Mouse (Mus musculus) gastrocnemius, adult 8-10 months (tissue): ENCODE measurements around the gene Cdk17. TPM values are rescaled to one million over a fixed set of nuclear protein-coding genes. Genes with fewer than 3 reads are reported as not detected.

Source experiments
- DNase-seq, 2 experiments: peaks; one replicate each; pipeline ENCODE4 v3.0.0; 2022; ENCODE audit warnings: low spot score in 2 of 2
- total RNA-seq, 4 experiments: library from RNA; stranded (reverse); gene quantifications; 2 replicates each; pipeline ENCODE4 v1.2.4; 2022

Cdk17 gene
- 1 to 10 TPM; 3.3 to 6.1 (median 4.2) TPM for total RNA-seq

DNA sequence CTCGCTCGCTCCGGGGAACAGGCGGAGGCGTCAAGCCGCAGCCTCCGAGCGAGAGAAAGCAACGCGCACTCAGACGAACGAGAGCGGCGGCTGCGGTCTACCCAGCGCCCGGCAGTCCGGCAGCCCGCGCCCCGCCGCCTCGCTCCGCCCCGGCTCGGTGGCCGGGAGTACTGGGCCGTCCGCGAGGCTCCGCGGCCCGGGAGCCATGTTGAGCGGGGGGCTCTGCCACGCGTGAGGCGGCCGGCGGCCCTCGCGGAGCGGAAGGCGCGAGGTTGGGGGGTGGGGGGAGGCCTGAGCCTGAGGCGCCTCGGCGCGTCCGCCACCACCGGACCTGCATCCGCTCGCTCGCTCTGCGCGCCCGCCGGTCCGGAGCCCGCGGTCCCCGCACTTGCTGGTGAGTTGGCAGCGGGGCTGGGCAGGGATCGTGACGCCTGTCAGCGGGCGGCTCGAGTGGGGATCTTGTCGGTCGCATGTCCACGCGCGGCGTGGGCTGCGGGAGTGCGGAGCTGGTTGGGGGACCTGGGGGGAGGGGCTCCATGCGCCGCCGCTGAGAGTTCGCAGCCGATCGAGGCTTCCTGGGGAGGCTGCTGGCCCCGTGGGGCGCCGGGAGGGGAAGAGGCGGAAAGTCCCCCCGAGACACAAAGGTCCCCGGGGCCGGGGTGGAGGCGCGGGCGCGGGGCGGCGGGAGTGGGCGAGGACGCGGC lies at the start of gene Cdk17:
Gene Cdk17, plus strand, starts transcription at position 69 of the 704 bp plus-strand sequence.
- peak; percentile 30 to 48 for DNase-seq

DNA sequence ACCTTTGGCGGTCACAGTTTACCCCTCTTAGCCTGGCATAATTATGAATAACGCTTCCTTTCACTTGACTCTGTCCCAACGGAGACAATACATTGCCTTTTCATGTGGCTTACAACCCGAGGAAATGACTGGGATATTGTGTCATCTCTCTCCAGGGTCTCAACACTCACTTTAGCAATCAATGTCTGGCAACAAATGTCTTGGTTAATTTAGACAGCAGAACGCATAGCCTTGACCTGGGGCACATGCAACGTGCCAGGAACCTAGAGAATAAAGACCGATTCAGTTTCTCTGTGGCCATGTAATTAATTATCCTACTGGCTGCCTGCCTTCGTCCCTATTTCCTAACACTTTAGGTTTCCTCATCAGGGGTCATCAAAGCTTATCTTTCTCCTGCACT lies 49.3 kb upstream of the Cdk17 start:
- no peak for DNase-seq

DNA sequence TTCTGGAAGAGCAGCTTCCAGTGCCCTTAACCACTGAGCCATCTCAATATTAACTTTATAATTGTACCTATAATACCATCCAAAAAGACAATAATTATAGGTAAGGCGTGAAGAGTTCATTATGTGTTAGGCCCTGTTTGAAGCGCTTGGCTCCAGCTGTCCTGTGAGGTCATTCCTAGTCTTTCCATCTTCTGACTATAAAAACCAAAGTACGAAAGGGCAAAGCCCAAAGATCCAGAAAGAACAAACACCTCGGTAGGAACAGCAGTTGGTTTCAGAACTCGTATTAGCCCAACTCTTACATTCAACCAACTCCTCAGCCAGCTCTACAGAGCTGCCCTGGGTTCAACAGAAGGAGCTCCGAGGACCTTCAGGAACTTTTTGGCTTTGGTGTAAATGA lies 48.7 kb upstream of the Cdk17 start:
- no peak for DNase-seq

DNA sequence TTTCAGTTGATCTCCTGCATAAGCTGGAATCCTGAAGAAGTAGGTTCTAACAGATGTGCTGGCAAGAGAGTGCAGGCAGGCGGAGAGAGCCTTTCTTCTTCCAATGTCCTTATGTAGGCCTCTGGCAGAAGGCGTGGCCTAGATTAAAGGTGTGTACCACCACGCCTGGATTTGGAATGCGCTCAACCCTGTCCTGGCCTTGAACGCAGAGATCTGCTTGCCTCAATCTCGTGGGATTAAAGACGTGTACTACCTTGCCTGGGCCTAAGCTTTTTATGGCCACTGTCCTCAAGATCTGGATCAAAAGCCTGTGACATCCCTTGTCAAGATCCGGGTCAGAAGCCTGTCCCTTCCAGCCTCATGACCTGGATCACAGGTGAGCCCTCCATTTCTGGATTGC lies 46.7 kb upstream of the Cdk17 start:
- no peak for DNase-seq

DNA sequence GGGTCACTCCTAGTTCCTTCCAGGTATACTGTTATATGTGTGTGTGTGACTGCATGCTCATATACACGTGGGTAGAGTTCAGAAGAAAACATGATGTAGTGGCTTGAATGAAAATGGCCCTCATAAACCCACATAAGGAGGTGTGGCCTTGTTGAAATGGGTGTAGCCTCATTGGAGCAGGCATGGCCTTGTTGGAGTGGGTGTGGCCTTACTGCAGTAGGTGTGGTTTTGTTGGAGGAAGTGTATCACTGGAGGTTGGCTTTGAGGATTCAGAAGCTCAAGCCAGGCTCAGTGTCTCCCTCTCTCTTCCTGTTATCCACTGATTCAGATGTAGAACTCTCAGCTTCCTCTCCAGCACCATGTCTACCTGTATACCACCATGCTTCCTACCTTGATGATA lies 45.9 kb upstream of the Cdk17 start:
- DNase-seq: no peak

DNA sequence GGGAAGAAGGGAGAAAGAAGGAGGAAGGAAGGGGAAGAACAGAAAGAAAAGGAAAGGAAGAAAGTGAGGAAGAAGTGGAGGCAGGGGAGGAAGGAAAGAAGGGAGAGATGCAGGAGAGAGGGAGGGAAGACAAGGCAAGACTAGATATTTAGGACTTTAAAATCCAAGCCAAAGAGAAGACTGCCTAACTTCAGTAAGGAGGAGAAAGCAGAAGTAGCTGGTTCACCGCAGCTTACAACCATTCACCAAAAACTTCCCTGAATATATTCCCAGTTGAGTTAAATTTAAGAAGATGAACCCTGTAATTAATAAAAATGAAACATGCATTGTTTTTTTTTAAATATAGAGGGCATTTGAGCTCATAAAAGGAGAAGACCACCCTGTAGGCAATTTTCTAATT lies 44.9 kb upstream of the Cdk17 start:
- no peak for DNase-seq

DNA sequence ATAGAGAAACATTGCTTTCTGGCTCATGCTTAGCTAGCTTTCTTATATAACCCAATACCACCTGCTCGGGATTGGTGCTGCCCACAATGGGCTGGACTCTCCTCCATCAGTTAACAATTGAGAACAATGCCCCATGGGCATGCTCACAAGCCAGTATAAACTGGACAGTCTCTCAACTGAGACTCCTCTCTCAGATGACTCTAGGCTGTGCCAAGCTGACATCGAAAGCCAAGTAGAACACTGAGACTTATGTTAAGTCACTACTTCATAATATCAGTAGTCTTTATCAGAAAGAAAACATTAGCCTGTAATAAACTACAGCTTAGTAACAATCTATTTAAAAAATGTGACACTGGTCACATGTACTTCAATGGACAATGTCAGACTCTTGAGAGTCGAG lies 44.0 kb upstream of the Cdk17 start:
- no peak for DNase-seq

DNA sequence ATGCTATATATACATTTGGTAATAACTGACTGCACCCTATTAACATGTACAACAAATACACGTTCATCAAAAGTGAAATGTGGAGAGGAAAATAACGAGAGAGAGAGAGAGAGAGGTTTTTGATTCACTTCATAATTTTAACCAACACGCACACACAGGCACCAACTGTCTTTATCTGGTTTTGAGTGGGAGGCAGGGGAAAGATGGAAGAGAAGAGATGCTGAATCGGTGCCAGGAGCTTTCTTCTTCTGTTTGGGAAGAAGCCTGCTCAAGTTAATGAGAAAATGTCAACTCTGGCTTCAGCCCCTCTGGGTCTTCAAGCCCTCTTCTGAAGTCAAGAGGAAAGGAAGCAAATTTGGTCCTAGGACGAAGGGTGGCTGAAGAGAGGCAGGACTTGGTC lies 40.9 kb upstream of the Cdk17 start:
- no peak for DNase-seq

DNA sequence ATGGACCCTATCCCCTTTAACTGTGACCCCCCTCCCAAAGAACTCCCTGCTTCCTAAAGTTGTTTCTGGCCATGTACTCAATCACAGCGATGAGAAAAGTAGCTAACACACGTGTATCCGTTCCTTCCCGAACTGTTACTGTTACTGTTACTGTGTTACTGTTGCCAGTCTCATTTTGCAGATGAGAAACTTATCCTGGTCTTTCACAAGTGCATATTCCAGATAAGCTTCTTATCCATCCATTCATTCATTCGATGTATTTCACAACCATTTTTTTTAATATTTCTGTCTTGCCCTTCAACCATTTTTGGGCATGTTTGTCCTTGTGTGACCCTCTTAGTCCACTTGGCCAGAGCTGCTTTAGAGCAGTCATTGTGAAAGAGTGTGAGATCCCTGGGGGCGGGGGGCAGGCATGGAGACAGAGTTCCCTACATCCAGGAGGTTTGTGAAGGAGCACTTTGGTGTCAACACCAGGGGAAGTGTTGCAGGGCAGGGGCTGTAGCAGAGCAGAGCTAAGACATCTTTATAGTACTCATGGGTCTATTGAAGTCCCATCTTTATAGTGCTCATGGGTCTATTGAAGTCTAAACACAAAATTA lies 39.3 kb upstream of the Cdk17 start:
- no peak for DNase-seq

DNA sequence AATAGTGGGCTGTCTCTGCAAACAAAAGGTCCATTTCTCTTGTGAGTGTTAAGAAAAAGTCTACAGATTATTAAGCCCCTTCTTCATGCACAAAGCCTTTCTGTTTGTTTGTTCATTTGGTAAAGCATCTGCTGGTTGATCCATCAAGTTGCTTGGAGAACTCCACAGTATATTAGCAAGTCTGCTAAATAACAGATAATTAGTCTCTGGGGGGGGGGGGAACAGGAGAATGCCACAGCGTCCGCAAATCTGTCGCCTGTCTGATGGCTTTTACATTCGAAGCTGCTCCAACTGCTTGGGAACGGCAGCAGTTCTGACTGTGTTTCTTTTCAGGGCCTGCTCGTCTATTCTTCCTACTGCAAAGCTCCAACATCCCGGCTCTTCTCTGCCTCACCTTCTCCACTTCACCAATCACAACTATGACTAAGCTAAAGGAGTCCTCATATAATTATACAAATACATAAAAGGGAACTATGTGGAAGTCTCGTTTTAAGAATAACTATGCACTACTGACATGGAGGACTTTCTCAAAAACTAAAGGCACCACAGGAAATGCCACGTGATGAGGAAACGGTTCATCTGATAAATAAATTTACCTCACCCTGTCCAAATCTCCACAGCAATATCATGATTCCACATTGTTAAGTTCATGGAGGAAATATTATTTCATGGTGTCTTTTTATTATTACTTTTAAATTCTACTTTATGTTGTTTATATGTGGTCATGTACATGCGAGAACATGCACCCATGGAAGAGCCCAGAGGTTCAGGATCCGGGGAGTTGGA lies 38.1 kb upstream of the Cdk17 start:
- no peak for DNase-seq

DNA sequence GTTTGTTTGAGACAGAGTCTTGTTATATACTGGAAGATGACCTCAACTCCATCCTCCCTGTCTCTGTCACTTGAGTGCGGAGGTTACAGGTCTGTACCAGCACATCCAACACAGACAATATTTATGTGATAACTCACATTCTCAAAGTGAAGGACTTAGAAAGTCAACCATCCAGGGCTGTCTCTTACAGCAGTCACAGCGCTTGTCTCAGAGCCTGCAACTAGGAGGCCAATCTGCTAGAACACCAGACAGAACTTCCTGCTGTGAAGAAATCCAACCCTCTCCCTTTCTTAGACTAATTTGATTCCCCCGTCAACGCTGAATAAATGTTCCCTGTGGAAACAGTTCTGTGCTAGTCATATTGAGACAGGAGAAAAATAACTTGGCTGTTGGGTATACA lies 37.4 kb upstream of the Cdk17 start:
- DNase-seq: no peak

DNA sequence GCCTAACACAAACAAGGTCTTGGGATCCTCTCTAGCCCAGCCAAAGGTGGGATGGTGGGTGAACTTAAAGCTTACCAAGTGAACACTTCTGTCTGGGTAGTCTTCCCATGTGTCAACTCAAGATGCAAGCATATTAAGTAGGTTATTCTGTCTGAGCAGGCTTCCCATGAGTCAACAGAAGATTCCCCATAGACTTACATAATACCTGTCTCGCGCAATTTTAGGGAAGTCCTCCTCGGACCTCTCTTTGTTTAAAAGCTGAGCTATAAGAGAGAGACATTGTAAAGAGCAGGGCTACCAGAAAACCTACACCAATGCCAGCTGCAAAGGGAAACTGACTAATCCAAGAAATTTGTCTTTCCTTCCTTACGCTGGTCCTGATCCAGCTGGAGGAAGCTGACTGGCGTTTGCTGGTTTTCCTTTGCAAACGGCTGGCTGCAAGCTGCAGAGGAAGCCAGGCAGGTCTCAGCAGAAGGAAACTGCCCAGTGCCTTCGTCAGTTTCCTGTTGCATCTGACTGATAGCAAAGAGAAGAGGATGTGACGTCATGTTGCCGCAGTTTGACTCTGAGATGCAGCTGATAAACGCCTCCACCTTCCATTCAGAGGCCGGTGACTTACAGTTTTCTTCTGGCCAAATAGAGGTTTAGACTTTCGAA lies 36.6 kb upstream of the Cdk17 start:
- DNase-seq: peak; percentile 8 to 16

DNA sequence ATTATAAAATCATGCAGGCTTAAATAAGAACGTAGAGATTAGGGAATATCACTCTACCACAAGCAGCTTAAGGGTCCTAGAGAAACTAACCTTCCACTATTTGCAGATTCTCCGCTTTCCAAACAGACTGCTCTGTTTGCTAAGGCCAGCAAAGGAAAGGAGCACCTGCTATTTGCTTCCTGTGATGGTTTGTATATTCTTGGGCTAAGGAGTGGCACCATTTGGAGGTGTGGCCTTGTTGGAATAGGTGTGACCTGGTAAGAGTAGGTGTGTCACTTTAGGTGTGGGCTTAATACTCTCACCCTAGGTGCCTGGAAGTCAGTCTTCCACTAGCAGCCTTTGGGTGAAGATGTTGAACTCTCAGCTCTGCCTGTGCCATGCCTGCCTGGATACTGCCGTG lies 34.6 kb upstream of the Cdk17 start:
- no peak for DNase-seq

DNA sequence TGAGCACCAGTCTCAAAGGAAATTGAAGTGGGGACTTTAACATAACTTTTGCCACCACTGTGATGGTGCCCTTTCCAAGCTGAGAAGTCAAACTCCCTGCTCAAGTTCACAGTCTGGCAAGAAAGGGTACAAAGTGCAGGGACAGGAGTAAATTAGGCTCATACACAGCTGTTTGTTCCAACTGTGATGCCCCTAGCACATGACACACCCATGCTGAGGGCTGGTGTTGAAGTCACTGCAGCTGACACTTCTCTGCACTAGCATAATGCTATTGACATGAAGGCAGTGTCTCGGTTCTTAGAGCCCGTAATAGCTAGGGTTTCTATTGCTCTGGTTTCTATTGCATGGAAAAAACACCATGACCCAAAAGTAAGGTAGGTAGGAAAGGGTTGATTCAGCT lies 32.1 kb upstream of the Cdk17 start:
- DNase-seq: no peak

DNA sequence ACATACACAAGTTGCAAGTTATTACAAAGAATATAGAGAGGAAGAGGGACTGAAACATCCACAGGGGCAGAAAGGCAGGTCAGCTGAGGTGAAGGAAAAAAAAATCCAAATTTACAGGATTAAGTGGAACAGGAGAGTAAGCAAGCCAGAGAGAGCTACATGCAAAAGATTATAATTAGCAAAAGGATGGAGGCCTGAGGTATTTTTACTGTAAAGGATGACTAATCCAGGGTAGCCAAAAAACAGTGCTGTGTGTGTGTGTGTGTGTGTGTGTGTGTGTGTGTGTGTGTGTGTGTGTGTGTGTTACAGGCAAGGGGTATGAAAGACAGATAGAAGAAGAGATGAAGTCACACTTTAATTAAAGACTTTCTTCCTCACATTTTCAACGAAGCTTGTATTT lies 31.3 kb upstream of the Cdk17 start:
- no peak for DNase-seq

DNA sequence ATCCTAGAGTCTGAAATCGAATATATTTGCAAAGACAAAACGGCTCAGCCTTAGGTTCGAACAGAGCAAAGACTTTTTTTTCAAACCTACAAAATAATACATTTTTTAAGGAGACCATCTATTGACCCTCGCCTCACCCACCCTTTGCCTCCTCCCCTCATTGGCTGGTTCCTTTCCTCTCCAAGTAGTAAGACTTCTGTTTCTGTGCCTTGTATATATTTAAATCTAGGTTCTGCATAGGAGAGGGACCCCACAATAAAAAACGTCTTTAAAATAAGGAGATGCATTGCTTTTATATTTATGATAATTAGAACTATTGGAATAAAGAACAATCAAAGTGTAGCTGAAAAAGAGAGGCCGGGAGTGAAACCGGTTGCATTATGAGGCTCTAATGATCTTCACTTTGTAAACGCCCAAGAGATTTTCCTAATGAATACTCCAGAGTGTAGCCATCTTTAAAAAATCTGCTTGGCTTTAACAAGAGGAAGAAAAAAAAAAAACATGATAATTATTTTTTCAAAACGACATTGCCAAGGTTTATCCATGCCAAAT lies 30.7 kb upstream of the Cdk17 start:
- DNase-seq: no peak

DNA sequence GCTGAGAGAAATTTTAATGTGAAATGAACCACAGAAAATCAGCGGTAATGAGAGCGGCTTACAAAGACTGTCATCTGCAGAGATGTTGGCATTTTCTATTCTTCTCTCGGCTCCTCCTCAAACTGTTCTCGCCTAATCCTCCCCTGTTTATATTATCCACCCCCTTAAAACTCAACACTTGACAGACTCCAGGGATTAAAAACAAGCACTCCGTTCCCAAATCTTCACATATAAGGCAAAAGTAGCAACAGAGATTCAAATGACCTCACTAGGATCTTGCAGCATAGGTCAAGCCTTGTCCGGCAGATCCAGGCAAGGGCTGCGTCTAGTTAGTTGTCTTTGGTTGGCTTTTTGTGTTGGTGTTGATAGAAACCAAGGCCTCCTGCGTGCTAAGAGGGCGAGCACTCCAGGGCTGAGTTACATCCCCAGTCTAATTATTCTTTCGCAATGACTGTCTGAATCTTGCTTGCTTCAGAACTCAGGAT lies 30.2 kb upstream of the Cdk17 start:
- no peak for DNase-seq

DNA sequence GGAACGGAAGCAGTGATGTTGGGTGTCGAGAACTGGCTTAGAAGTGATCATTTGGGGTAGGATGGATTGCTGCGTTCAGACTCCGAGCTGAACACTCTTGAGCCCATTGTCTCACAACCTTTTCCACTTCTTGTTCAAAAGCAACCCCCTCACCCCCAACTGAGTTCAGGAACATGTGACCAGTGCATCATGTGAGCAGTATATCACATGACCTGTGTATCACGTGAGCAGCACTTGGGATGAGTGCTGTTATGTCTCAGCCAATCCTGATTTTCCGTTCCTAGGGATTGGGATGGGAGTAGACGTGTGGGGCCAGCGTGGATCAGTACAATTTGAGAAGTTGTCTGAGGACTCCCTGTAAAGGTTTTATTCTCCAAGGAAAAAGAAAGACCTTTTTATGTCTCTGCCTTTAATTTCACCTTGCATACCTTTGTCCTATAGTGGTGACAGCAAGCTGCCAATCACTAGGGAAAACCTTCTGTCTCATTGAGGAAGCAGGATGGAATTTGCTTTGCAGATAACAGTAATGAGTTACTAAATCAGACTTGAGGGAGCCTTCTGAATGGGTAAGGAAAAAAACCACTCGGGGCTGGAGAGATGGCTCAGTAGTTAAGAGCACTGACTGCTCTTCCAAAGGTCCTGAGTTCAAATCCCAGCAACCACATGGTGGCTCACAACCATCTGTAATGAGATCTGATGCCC lies 28.7 kb upstream of the Cdk17 start:
- no peak for DNase-seq

DNA sequence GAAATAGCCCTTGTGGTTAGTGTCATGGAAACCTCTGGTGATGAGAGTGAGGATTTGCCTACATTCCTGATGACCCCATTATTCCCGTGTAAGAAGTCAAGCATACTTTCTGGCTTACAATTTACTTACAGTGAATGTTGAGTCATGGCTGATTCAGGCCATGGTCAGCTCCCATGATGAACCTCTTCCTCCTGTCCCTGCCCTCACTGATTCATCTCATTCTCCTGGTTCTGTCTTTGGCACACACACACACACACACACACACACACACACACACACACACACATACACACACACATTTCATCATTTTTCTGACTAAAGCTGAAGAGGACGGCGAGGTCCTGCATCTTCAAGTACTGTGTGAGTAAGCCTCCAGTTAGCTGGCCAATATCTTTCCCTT lies 21.9 kb upstream of the Cdk17 start:
- no peak for DNase-seq

DNA sequence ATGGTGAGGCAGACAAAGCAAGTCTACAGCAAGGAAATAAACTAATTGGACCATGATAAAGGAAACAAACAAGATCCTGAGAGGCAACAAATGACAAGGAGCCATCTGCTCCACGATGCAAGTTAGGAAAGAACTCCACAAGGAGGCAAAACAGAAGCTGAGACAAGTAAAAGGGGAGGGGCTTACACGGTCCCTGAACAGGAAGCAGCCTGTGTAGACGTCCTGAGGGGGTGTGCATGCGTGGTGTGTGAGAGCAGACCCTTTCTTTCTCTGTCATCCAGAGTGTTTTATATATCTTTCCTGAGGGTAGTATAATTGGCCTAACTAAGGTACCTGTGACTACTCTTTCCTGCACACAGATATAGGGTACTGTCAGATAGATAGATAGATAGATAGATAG lies 19.9 kb upstream of the Cdk17 start:
- no peak for DNase-seq
